Mouse (Mus musculus) brain, embryonic 14.5 days (tissue): ENCODE results near the gene Atg13.

Experiments used
- CTCF ChIP-seq: fragments of 200-500 bp; IDR thresholded peaks from 2 replicates; pipeline ENCODE4 v1.5.1; 2012; ENCODE audit warnings: inconsistent platforms, mild to moderate bottlenecking, moderate library complexity, borderline replicate concordance; ENCODE audit not compliant: insufficient read depth, insufficient read length; ENCODE audit errors: extremely low read depth
- POLR2A ChIP-seq: fragments of 200-500 bp; IDR thresholded peaks from 2 replicates; pipeline ENCODE4 v1.6.1; 2012; ENCODE audit warnings: mild to moderate bottlenecking, inconsistent platforms, borderline replicate concordance; ENCODE audit not compliant: poor library complexity, insufficient read depth, insufficient read length, severe bottlenecking; ENCODE audit errors: extremely low read depth

GRCm38 (mm10) chr2:91651458-91652258, 58.7 kb downstream of the Atg13 start:
- no peak for TF ChIP-seq POLR2A
- no peak for TF ChIP-seq CTCF
